Mouse (Mus musculus) embryonic facial prominence, embryonic 10.5 days (tissue): Measurements from ENCODE around the gene Alpl. TPM values are rescaled to one million over a fixed set of nuclear protein-coding genes. Genes with fewer than 3 reads are reported as not detected.
A peak's percentile ranks its signal among the peaks of the same experiment; 100 is the strongest.

ENCODE experiments used
- DNase-seq: peaks from one replicate; pipeline ENCODE4 v3.0.0-alpha.2; 2017; ENCODE audit warnings: low spot score
- H3K27ac ChIP-seq: fragments of 300-500 bp; sonication (generic); replicated peaks from 2 replicates; pipeline ENCODE4 v1.5.1; 2016; ENCODE audit warnings: mild to moderate bottlenecking
- H3K27me3 ChIP-seq: fragments of 300-500 bp; sonication (generic); replicated peaks from 2 replicates; pipeline ENCODE4 v1.6.1; 2016; ENCODE audit warnings: low read depth, mild to moderate bottlenecking; ENCODE audit not compliant: poor library complexity, severe bottlenecking
- H3K36me3 ChIP-seq: fragments of 300-500 bp; sonication (generic); replicated peaks from 2 replicates; pipeline ENCODE4 v1.6.1; 2016; ENCODE audit warnings: mild to moderate bottlenecking, moderate library complexity
- H3K4me1 ChIP-seq: fragments of 300-500 bp; sonication (generic); 2 replicates; pipeline ENCODE4 v1.6.1; 2016
- H3K4me3 ChIP-seq: fragments of 300-500 bp; sonication (generic); 2 replicates; pipeline ENCODE4 v1.5.1; 2016; ENCODE audit warnings: mild to moderate bottlenecking, moderate library complexity
- H3K9me3 ChIP-seq: fragments of 300-500 bp; sonication (generic); 2 replicates; pipeline ENCODE4 v1.6.1; 2016; ENCODE audit warnings: mild to moderate bottlenecking
- WGBS: fragments of 180-500 bp; shearing (Covaris S2); methylation state at CpG from one replicate; pipeline ENCODE4 v1.1.7; 2016; 5-methylcytosine and 5-hydroxymethylcytosine counted together
- polyA plus RNA-seq: library from polyadenylated mRNA; unstranded; fragments of >200 nt; fragmentation: Nextera tagmentation; extraction: Ambion mirVana; gene quantifications from 2 replicates; pipeline ENCODE4 v1.2.1, GENCODE M21; 2016

Gene Alpl
- polyA plus RNA-seq, 1 experiment from 2014 or later, result 12.9 TPM

DNA sequence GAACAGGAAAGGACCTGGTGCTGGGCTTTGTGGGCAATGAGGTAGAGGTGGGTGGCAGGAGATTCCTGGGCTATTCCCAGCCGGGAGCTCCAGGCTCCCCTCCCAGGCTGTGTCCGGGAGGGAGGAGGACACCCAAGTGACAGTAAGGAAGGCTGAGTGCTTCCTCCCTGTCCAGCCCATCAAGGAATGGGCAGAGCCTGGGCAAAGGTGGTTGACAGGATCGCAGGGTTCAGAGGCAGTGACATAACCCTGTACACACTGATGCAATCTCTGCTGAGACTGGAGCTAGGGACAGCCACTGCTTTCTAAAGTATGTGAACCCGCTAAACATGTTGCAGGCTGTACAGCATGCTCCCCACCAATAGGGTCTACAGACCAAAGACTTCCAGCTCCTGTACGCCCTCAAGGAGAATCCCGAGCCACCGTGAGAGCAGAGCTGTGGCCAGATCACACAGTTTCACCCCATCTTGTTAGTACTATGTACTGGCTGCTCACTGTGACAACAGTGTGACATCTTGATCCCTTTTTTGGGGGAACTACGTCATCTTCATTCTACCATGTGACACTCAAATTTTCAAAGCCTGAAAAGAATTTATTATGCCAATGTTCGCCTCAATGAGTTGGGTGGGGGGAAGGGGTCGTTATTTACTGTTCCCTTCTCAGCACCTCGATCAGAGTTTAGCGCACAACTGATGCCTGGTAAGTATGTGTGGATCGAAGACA lies 1.8 kb downstream of the Alpl start:
- no peaks in the 10 kb centered on the region for H3K9me3 ChIP-seq
- WGBS, result 87% methylated on average over 13 of the region's 13 CpGs
- H3K27ac ChIP-seq, result no peak overlapping the region
- H3K4me3 ChIP-seq, result no peak overlapping the region
- peaks cover 48% of the 10 kb centered on the region for H3K4me1 ChIP-seq
- H3K27me3 ChIP-seq, result peaks cover 58% of the 10 kb centered on the region
- no peaks in the 10 kb centered on the region for H3K36me3 ChIP-seq
- no peak for DNase-seq

GRCm38 (mm10) chr4:137793611-137794010 lies 2.6 kb downstream of the Alpl start:
- 86% methylated on average over 7 of the region's 7 CpGs for WGBS
- Histone ChIP-seq H3K9me3 (no peaks in the 10 kb centered on the region), H3K27me3 (peaks cover 52% of the 10 kb centered on the region), H3K36me3 (no peaks in the 10 kb centered on the region), H3K4me3 (no peak overlapping the region), H3K4me1 (peaks cover 52% of the 10 kb centered on the region), H3K27ac (no peak overlapping the region)
- DNase-seq, result no peak

DNA sequence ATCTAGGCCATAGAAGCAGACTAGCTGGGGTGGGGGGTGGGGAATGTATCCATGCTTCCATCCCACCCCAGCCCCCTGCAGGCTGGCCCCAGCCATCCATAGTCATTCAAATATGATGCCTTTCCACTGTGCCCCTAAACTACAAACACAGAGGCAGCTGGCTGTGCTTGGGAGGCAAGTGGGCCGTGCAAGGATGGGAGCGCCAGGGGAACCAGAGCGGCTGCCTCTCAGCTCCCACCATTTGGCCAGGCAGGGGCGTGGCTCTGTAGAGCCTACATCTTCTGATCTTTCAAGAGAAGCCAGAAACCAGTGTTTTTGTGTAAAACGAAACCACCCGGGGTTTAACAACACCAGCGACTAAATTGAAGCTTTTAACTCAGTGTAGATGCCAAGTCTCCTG lies 4.7 kb downstream of the Alpl start:
- H3K4me3 ChIP-seq, result no peak overlapping the region
- peaks cover 52% of the 10 kb centered on the region for H3K4me1 ChIP-seq
- H3K9me3 ChIP-seq, result no peaks in the 10 kb centered on the region
- peaks cover 30% of the 10 kb centered on the region for H3K27me3 ChIP-seq
- DNase-seq, result no peak
- 20% methylated on average over 7 of the region's 7 CpGs for WGBS
- H3K27ac ChIP-seq, result peak overlapping the region; percentile 5; the same call in 1 of the 2 replicates
- H3K36me3 ChIP-seq, result no peaks in the 10 kb centered on the region

GRCm38 (mm10) chr4:137790981-137791380 lies 5.2 kb downstream of the Alpl start:
- Histone ChIP-seq H3K36me3 (no peaks in the 10 kb centered on the region), H3K27me3 (peaks cover 26% of the 10 kb centered on the region), H3K27ac (peak overlapping the region; percentile 5; the same call in 1 of the 2 replicates), H3K4me1 (peaks cover 47% of the 10 kb centered on the region), H3K9me3 (no peaks in the 10 kb centered on the region), H3K4me3 (no peak overlapping the region)
- WGBS, result 84% methylated on average over 5 of the region's 5 CpGs
- no peak for DNase-seq

DNA sequence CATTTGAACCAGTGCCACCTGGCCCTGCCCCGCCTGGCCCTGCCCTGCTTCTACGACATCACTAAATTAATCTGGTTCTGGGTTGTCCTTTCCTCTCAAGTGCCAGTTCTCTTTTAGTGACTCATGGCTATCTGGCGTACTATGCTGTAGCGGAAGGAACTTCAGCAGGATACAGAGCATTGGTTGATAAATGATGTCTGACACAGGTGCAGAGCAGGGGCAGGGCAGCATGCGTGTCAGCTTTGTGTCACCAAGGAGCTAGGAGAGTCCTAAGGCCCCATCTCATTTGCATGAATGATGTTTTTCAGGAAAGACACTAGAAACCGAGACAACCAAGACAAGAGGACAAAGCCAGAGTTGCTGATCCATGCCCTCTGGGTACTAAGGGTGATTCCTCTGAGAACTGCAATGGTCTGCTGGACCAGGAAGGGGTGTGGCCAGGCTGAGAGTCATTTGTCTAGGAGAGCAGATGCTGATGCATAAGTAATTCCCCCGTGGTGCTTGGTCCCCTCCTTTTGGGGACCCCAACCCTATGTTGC lies 7.6 kb downstream of the Alpl start:
- Histone ChIP-seq H3K4me1 (peaks cover 45% of the 10 kb centered on the region), H3K9me3 (no peaks in the 10 kb centered on the region), H3K27me3 (peaks cover 2% of the 10 kb centered on the region; the same call in 1 of the 2 replicates), H3K27ac (no peak overlapping the region), H3K36me3 (no peaks in the 10 kb centered on the region), H3K4me3 (no peak overlapping the region)
- WGBS, result 71% methylated on average over 7 of the region's 7 CpGs
- DNase-seq, result no peak

DNA sequence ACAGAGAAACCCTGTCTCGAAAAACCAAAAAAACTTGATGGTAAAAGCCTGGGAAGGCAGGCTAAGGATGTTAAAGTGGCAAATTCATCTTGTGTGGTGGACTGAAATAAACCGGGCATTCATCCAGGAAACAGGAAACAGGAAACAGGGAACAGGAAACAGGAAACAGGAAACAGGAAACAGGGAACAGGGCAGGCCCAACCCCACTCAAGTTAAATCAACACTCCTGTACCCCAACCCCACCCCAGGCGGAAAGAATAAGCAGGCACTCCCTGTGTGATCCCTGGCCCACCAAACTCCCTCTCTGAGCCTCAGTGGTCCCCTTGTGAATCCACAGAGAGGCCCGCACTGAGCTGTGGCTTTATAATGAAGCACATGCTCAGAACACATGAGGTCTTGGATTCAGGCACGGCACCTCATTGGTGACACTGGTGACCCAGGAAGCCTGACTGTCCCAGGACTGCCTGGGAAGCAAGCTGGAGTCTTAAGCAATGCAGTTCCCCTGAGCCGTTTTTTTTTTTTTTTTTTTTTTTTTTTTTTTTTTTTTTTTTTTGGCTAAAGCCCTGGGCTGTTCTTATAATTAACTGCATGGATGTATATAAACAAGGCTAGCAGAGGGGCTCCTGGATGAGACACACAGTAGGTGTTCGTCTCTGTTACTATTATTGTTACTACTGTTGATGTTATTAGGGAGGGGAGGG lies 8.4 kb downstream of the Alpl start:
- WGBS, result 78% methylated on average over 7 of the region's 7 CpGs
- H3K4me1 ChIP-seq, result peaks cover 46% of the 10 kb centered on the region
- H3K9me3 ChIP-seq, result no peaks in the 10 kb centered on the region
- H3K27ac ChIP-seq, result no peak overlapping the region
- no peak for DNase-seq
- H3K36me3 ChIP-seq, result no peaks in the 10 kb centered on the region
- no peaks in the 10 kb centered on the region for H3K27me3 ChIP-seq
- no peak overlapping the region for H3K4me3 ChIP-seq

- peaks cover 47% of the 10 kb centered on the region for H3K4me1 ChIP-seq
- WGBS, result 90% methylated on average over 6 of the region's 6 CpGs
- no peak overlapping the region for H3K4me3 ChIP-seq
These were observed 9.7 kb downstream of the Alpl start for GRCm38 (mm10) chr4:137786488-137786887.

GRCm38 (mm10) chr4:137785270-137785669 lies 10.9 kb downstream of the Alpl start:
- 78% methylated on average over 6 of the region's 6 CpGs for WGBS
- Histone ChIP-seq H3K27ac (no peak overlapping the region), H3K9me3 (no peaks in the 10 kb centered on the region), H3K36me3 (no peaks in the 10 kb centered on the region), H3K27me3 (no peaks in the 10 kb centered on the region), H3K4me3 (no peak overlapping the region), H3K4me1 (peaks cover 42% of the 10 kb centered on the region)
- no peak for DNase-seq

More at GRCm38 (mm10) chr4:137786488-137786887, 9.7 kb downstream of the Alpl start:
- Histone ChIP-seq H3K27ac (no peak overlapping the region), H3K36me3 (no peaks in the 10 kb centered on the region), H3K27me3 (no peaks in the 10 kb centered on the region), H3K9me3 (no peaks in the 10 kb centered on the region)
- DNase-seq, result no peak

- Histone ChIP-seq H3K4me1 (peaks cover 42% of the 10 kb centered on the region), H3K4me3 (no peak overlapping the region), H3K27ac (no peak overlapping the region), H3K27me3 (no peaks in the 10 kb centered on the region), H3K36me3 (no peaks in the 10 kb centered on the region), H3K9me3 (no peaks in the 10 kb centered on the region)
- DNase-seq, result no peak
- whole genome bisulfite sequencing, result 78% methylated on average over 6 of the region's 6 CpGs
These were observed 11.4 kb downstream of the Alpl start for GRCm38 (mm10) chr4:137784741-137785140.

DNA sequence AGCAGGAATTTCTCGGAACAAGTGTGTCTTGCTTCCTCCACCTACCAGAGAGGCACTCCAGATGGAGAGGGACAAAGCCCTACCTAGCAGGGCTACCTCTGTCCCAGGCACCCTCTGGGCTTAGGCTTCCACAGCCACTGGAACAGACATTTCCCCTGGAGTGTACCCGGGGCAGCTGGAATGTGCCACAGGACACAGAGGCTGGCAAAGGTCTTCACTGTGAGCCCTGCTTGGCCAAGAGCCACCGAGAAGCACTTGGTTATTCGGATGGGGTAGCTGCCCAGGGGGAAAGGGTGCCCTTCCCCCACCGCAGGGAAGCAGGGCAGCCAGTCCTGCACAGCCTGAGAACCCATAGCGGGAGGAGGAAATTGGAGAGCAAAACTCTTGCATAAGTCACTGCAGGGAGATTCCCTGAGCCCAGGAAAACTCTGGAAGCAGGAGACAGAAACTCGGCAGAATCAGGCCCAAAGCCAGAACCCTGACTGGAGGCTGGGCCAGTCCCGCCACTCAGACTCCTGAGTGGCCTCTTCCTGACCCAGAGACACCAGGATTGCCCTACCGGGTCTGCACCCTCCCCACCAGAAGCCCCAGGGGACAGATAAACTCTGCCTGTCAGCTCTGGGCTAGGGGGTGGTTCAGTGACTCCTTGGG lies 12.5 kb downstream of the Alpl start:
- H3K4me1 ChIP-seq, result peaks cover 38% of the 10 kb centered on the region
- H3K27me3 ChIP-seq, result no peaks in the 10 kb centered on the region
- H3K27ac ChIP-seq, result peak overlapping the region; percentile 54
- no peaks in the 10 kb centered on the region for H3K9me3 ChIP-seq
- no peak for DNase-seq
- 34% methylated on average over 9 of the region's 9 CpGs for WGBS
- no peak overlapping the region for H3K4me3 ChIP-seq
- H3K36me3 ChIP-seq, result no peaks in the 10 kb centered on the region

GRCm38 (mm10) chr4:137781949-137782348 lies 14.2 kb downstream of the Alpl start:
- Histone ChIP-seq H3K36me3 (no peaks in the 10 kb centered on the region), H3K4me1 (peaks cover 33% of the 10 kb centered on the region), H3K4me3 (no peak overlapping the region), H3K27me3 (no peaks in the 10 kb centered on the region), H3K9me3 (no peaks in the 10 kb centered on the region), H3K27ac (no peak overlapping the region)
- no peak for DNase-seq
- 58% methylated on average over 5 of the region's 5 CpGs for WGBS

DNA sequence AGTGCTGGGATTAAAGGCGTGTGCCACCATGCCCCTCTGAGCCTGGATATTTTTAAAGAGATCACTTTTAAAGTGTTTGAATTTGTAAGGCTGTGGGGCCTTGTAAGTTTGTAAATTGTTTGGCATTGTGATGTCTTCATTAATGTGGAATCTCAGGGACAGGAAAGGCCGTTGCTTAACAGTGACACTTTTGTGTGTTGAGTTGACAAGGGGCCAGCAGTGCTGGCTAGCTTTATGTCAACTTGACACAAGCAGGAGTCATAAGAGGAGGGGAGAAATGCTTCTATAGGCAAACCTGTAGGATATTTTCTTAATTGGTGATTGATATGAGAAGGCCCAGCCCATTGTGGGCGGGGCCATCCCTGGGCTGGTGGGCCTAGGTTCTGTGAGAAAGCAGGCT lies 15.2 kb downstream of the Alpl start:
- Histone ChIP-seq H3K36me3 (no peaks in the 10 kb centered on the region), H3K4me3 (no peak overlapping the region), H3K4me1 (peaks cover 33% of the 10 kb centered on the region), H3K9me3 (no peaks in the 10 kb centered on the region), H3K27ac (no peak overlapping the region), H3K27me3 (no peaks in the 10 kb centered on the region)
- DNase-seq, result no peak
- 85% methylated on average over 3 of the region's 3 CpGs for WGBS
